Mouse (Mus musculus): ENCODE data around the gene Rai1. TPM values are rescaled to one million over a fixed set of nuclear protein-coding genes. Genes with fewer than 3 reads are reported as not detected.

Gene Rai1
- total RNA-seq, 2 experiments from 2014 or later: 85.4 to 86.3 TPM

DNA sequence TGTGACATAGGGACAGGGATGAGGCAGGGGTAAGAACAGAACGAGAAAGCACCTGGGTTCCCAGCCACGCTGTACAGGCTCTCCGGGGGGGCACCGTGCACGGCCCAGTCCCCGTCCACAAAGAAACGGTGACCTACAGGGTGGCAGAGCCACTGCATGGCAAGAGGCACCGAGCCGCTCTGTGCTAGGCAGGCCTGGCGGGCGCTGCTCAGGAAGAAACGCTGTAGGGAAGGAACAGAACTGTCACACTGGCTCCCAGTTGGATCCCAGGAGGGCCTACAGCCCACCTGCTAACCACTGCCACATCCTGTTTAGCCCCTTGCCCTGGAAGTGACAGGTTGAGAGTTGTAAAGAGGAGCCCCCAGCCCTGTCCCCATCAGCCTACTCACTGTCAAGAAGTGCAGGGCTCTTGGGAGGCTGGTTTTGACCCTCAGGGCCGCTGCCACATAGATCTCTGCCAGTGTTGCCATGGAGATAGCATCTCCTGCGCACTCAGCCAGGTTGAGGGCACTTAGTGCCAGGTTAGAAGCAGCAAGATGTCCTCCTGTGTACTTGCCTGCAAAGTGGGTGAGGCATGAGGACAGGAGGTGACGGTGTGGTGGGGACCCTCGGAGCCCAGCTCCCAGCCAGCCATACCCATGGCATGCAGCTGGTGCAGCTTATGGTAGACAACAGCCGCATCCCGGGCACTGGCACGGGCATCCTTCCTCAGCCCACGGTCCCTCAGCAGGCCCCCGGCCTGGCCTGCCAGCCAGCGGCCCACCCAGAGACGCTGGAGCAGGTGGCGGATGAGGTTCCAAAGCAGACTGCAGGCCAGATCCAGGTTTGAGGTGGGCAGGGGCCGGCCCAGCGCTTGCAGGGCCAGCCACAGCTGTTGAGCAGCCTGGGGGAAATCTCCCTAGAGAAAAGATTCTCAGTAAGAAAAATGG, 98.2 kb downstream of the Rai1 start:
- no peak for TF ChIP-seq CTCF (IDR thresholded peaks at IDR 0.05)
- DNase-seq (ENCODE audit: extremely low spot score in 1 of 2, low spot score in 2 of 2): no peak
- intact Hi-C loops (cut with DNase I): no loop called here
- Histone ChIP-seq H3K4me3 (no peak overlapping the region), H3K27ac (no peak overlapping the region)

DNA sequence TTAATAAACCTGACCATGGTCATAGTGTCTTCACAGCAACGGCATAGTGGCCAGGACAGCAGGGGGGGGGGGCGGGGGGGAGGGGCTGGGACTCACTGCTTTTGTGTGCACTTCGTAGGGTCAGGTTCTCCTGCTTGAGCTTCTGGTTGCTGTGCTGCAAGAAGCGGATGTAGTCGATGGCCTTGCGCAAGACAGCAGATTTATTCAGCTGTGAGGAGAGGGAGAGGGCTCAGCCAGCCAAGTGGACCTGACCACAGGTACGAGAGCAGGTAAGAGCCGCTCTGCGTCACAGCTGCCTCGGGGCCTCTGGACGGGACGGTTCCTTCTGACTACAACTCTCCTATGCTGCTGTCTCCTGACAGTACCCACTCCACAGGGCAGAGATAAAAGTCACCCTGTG, 100.2 kb downstream of the Rai1 start:
- TF ChIP-seq CTCF (IDR thresholded peaks at IDR 0.05): no peak
- intact Hi-C loops (cut with DNase I): no loop called here
- no peak for DNase-seq (ENCODE audit: extremely low spot score in 1 of 2, low spot score in 2 of 2)
- Histone ChIP-seq H3K27ac (no peak overlapping the region), H3K4me3 (no peak overlapping the region)

DNA sequence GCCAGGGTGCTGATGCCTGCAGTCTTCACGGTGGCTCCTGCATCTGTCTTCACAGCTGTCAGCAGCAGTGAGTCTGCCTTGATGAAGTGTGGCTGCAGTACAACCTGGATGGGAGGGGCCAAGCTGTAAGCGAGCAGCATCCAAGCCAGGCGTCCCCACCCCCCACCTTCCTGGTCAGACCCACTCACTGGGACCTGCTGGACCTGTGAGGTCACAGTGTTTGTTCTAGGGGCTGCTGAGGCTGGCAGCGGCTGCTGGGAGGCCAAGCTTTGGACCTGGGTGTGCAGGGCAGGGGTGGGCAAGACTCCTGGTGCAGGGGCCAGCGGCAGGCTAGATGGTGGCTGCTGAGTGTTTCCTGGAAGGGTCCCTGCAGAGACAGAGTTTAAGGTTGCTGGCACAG, 101.4 kb downstream of the Rai1 start:
- no peak for DNase-seq (ENCODE audit: extremely low spot score in 1 of 2, low spot score in 2 of 2)
- TF ChIP-seq CTCF (IDR thresholded peaks at IDR 0.05): no peak
- no peak overlapping the region for H3K27ac ChIP-seq
- H3K4me3 ChIP-seq: no peak overlapping the region
- intact Hi-C loops (cut with DNase I): no loop called here

DNA sequence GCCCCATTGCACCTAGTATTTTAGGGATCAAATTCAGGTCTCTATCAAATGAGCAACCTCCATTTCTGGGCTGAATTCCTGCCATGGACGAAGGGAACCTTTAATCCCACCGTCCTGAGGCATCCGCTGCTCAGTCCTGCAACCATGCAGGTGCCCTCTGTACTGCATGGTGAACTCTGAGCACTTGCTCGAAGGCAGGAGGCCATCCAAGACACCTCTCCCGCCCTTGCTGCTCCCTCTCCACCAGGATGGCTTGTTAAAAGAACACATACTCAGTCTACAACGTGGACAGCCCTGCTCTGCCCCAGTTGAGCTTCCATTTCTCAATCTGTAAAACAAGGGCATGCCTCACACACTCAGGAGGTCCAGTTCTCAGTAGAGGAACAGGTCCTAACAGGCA, 103.4 kb downstream of the Rai1 start:
- no peak for DNase-seq (ENCODE audit: extremely low spot score in 1 of 2, low spot score in 2 of 2)
- intact Hi-C loops (cut with DNase I): no loop called here
- Histone ChIP-seq H3K27ac (no peak overlapping the region; the same call in 1 of the 2 replicates), H3K4me3 (no peak overlapping the region)
- no peak for TF ChIP-seq CTCF (IDR thresholded peaks at IDR 0.05)

DNA sequence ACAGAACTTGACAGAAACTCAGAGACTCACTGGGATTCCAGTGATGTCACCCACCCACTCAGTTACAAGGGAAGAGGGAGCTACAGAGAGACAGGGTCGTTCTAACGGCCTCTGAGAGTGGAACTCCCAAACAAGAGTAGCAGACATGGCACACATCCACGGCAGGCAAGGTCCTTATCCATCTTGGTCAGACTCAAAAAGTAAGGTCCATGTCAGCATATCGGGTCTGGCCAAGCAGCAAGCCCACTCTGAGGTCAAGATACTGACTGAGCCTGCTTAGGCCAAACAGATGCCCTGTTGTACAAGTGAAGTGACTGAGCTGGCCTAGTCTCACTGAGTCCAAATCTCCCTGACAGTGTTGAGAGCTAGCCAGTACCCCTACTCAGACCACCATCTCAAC, 103.9 kb downstream of the Rai1 start:
- TF ChIP-seq CTCF (IDR thresholded peaks at IDR 0.05): no peak
- intact Hi-C loops (cut with DNase I): no loop called here
- H3K4me3 ChIP-seq: peak overlapping the region; percentile 49
- H3K27ac ChIP-seq: peak overlapping the region; percentile 25; the same call in 1 of the 2 replicates
- DNase-seq (ENCODE audit: extremely low spot score in 1 of 2, low spot score in 2 of 2): no peak

DNA sequence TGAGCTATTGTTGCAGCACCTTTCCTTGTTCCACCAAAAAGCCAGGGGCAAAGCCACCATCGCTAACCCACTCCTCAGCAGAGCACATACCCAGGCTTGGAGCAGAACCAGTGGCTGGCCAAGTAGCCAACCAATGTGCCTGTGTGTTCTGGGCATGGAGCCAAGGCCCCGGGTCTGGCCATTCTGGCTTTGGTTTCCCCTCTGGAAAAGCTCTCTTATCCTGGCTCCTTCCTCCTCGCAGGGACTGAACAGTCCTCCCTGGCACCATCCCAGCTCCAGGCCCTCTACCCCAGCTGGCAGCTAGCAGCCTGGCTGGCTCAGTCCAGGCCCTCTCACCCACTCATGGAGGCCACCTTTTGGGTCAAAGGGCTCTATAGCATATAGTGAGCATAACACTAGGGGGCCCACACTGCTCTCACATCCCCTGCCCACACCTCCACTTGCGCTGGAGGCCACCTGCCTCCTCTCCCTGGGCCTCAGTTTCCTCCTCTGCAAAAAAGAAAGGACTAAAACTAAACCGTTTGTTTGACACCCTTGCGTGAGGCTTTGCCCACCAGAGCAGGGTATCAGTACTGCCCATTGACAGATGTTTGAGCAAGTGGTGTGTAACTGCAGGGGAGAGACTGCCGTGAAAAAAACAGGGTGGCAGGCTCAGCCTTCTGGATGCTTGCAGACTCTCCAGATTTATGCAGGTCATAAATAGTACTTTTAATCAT, 104.6 kb downstream of the Rai1 start:
- DNase-seq (ENCODE audit: extremely low spot score in 1 of 2, low spot score in 2 of 2): peak; percentile 73 to 82
- intact Hi-C loops (cut with DNase I): no loop called here
- no peak for TF ChIP-seq CTCF (IDR thresholded peaks at IDR 0.05)
- Histone ChIP-seq H3K27ac (peak overlapping the region; percentile 74), H3K4me3 (peak overlapping the region; percentile 49)

DNA sequence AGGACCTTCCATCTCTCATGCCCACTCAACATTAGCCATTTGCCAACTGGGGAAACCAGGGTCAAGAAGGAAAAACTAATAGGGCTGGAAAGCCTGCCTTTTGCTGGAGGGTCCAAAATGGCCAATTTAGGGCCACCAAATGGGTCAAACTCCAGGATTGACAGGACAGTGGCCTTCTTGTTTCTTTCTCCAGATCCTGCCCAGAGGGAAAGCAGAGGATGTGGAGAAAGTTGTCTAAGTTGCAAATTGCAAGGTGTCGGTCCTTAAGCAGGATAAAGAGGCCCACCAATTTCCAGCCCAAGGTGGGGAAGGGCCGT, 105.1 kb downstream of the Rai1 start:
- Histone ChIP-seq H3K27ac (peak overlapping the region; percentile 74), H3K4me3 (peak overlapping the region; percentile 49)
- TF ChIP-seq CTCF (IDR thresholded peaks at IDR 0.05): no peak
- DNase-seq (ENCODE audit: extremely low spot score in 1 of 2, low spot score in 2 of 2): no peak
- intact Hi-C loops (cut with DNase I): no loop called here

DNA sequence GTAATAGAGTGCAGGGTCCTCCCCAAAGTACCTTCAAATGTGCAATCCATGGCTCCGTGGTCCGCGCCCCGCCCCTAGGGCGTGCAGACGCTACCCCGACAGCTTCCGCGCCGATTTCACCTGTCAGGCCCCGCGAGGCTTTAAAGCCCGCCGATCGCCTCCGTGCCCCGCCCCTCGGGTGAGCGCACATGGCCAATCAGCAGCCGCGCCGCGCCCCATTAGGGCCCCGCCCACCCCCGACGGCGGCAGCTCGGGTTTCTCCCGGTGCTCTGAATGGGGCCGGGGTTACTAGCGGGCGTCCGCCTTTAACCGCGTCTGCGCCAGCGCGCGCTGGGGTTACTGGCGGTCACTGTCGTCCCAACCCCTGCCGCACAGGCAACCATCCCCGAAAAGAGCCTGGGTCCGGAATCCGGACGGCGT, 105.5 kb downstream of the Rai1 start:
- TF ChIP-seq CTCF (IDR thresholded peaks at IDR 0.05): no peak
- Histone ChIP-seq H3K4me3 (peak overlapping the region; percentile 49), H3K27ac (peak overlapping the region; percentile 74)
- DNase-seq (ENCODE audit: extremely low spot score in 1 of 2, low spot score in 2 of 2): peak; percentile 80 to 88
- intact Hi-C loops (cut with DNase I): no loop called here

DNA sequence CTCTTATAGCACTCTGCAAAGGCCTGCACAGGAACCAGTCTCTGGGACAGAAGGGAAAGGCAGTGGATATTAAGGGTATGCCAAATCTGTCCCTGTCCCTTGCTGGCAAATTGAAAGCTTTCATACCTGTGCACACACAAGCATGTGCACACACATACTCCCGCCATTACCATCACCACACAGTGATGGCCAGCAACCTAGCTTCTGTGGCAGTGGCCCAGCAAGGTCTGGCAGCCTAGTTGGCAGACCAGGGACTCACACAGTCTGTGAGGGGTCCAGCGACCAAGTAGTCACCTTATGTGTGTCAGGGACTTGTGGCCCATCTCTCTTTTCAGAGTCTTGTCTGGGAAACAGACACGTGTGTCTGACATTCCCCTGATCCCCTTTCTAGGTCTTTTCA, 106.3 kb downstream of the Rai1 start:
- no peak for DNase-seq (ENCODE audit: extremely low spot score in 1 of 2, low spot score in 2 of 2)
- no peak for TF ChIP-seq CTCF (IDR thresholded peaks at IDR 0.05)
- no peak overlapping the region for H3K4me3 ChIP-seq
- H3K27ac ChIP-seq: no peak overlapping the region; the same call in 1 of the 2 replicates
- intact Hi-C loops (cut with DNase I): no loop called here

DNA sequence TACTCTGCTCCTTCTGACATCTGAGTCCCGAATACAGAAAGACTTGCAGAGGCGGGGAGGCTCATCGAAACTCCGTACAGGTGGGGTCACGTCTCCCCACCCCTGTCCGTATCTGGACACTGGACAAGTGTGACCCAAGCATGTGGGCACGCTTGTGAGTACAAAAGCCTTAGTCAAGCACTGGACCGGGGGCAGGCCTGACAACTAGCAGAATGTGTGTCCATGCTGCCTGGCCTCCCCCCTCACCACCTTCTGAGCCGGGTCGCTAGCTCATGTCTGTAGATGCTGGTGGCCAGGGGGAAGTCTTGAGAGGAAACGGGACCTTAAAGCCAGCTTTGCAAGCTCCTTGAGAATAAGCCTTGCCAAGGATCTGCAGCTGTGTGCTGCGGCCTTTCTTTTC, 106.9 kb downstream of the Rai1 start:
- no peak overlapping the region for H3K27ac ChIP-seq
- TF ChIP-seq CTCF (IDR thresholded peaks at IDR 0.05): no peak
- DNase-seq (ENCODE audit: extremely low spot score in 1 of 2, low spot score in 2 of 2): no peak
- intact Hi-C loops (cut with DNase I): no loop called here
- H3K4me3 ChIP-seq: no peak overlapping the region

DNA sequence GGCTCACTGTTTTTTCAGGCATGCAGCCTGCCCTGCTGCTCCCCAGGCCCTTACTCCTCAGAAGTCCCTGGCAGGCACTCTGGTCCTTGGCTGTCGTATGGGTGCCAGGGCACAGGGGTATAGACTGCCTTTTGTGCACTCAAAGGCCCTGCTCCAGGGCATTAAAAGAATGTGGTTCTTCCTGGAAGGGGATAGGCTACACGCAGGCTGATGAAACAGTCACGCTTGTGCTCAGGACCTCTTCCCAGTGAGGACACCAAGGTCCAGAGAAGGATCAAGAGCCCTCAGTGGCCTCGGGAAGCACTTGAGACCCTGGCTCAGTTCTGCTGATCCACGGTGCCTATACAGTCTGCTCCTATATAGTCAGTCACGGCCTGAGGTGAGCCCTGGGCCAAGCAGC, 108.5 kb downstream of the Rai1 start:
- TF ChIP-seq CTCF (IDR thresholded peaks at IDR 0.05): no peak
- Histone ChIP-seq H3K4me3 (no peak overlapping the region), H3K27ac (no peak overlapping the region)
- intact Hi-C loops (cut with DNase I): no loop called here
- no peak for DNase-seq (ENCODE audit: extremely low spot score in 1 of 2, low spot score in 2 of 2)

DNA sequence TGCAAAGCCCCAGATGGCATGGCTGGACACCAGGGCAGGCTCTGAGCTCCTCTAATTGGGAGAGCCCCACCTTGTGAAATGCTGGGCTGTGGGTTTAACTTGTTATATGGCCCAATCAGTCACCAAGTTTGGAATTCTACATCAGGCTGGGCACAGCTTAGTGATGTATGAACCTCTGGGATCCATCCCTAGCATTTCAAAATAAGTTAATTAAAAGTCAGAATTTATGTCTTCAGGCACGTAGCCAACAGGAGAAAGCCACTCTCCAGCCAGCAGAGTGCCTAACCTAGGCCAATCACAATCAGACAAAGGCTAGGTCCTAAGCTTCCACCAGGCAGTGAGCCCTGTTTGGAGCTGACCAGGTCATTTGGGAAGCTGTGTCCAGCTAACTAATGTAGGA, 111.9 kb downstream of the Rai1 start:
- no peak for DNase-seq (ENCODE audit: extremely low spot score in 1 of 2, low spot score in 2 of 2)
- intact Hi-C loops (cut with DNase I): no loop called here
- Histone ChIP-seq H3K27ac (no peak overlapping the region), H3K4me3 (no peak overlapping the region)
- no peak for TF ChIP-seq CTCF (IDR thresholded peaks at IDR 0.05)

Measured in left cerebral cortex, adult 2 months (tissue).